Mouse (Mus musculus): ENCODE results near the gene Clnk.

DNA sequence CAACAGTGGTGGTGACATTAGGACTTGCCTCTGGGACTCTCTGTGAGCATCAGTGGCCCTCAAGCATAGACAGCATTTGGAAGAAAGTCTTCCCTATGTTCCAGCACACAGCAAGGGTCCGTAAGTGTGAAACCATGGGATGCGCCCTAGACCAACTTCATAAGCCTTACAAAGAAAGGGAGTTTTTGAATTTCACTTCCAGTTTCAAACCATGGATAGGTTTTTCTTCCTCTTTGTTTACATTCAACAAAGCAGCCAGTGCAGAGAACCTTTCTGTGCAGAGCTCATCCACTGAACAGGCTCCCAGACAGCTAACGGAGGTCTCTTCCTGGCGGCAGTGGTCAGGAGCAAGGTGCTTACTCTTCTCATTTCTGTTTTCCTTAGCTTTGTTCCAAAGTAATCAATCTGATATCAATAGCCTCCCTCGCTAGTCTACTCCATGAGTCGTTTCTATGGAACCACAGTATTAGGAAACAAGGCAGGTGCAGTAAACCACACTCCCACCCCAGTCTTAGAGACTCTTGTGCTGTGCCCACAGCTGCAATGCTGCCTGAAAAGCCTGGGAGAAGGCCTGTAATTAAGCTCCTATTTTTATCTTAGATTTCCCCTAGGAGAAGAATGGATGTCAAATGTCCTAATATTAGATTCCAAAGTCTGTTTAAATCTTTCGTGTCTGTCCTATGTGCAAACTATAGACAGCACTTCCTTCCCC is 169.1 kb downstream of the Clnk start:
- TF ChIP-seq POLR2A (IDR thresholded peaks at IDR 0.05; ENCODE audit: insufficient read depth, low read depth, low read length) = no peak
- TF ChIP-seq CTCF (IDR thresholded peaks at IDR 0.05; ENCODE audit: insufficient read depth, low read depth, low read length) = no peak
